Mouse (Mus musculus): ENCODE results near the gene Myzap. TPM values are rescaled to one million over a fixed set of nuclear protein-coding genes. Genes with fewer than 3 reads are reported as not detected.

Myzap gene
- polyA plus RNA-seq, 1 experiment, result 0.98 TPM

DNA sequence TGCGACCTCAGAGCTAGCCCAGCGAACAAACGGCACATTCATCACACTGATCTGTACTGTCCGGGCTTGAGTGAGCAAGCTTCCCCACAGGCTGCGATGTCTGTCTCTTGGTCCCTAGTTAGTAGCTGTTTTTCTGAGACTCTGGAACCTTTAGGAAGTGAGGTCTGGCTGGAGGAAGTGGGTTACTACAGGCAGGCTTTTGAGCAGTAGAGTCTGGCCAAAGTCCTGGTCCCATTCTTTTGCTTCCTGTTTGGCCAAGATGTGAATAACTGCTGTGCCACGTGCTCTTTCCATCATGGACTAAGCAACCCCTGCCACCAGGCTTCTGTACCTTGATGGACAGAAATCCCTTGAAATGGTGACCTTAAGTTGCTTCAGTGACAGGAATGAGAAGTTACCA is 4.7 kb upstream of the Myzap start:
- H3K27me3 ChIP-seq (ENCODE audit: control insufficient read depth, insufficient read depth, low read length), result no peaks in the 10 kb centered on the region; the same call in 1 of the 2 replicates
- DNase-seq, result no peak
- no peak for TF ChIP-seq CTCF (IDR thresholded peaks at IDR 0.05; ENCODE audit: borderline replicate concordance, insufficient read depth, low read depth, low read length)
- TF ChIP-seq POLR2A (IDR thresholded peaks at IDR 0.05; ENCODE audit: borderline replicate concordance, insufficient read depth, low read length), result no peak
- 87% methylated on average over 6 of the region's 6 CpGs for WGBS
- no peak overlapping the region for H3K27ac ChIP-seq (ENCODE audit: insufficient read depth, low read length)
- no peak overlapping the region for H3K4me3 ChIP-seq (replicated peaks; ENCODE audit: insufficient read depth, low read depth, low read length)
- no peaks in the 10 kb centered on the region for H3K4me1 ChIP-seq (ENCODE audit: control insufficient read depth, insufficient read depth, low read length)

DNA sequence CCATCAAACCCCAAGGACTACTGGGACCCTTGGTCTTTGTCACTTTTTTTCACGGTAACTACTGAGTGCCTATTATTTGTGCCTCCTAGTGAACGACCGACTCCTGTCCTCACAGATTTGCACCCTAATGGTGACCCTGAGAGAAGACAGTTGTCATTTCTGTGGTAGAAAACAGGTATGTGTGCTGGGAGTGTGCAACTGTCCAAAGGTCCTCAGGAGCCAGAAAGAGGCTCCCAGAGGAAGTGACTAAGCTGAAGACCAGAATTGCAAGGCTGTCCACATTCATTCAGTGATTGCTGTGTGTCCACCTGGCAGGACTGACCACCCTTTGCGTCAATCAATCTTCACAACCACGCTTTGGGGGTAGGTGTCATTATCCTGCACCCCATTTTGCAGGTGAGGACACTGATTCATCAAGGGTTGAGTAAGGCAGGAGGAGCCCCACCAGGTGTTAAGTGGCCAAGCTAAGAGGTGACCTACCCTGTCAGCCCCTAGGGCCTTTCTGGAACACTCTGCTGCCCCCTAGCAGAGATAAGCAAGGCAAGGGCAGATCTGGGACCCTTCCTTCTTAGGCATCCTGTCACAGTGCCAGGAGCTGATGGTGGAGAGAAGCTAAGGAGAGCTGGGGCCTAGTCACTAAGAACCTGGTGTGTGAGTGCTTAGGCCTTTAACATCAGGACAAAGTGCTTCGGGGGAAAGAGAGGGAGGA is 571 bp upstream of the Myzap start:
- TF ChIP-seq POLR2A (IDR thresholded peaks at IDR 0.05; ENCODE audit: borderline replicate concordance, insufficient read depth, low read length), result no peak
- no peak for TF ChIP-seq CTCF (IDR thresholded peaks at IDR 0.05; ENCODE audit: borderline replicate concordance, insufficient read depth, low read depth, low read length)
- 45% methylated on average over 6 of the region's 6 CpGs for WGBS
- H3K27ac ChIP-seq (ENCODE audit: insufficient read depth, low read length), result no peak overlapping the region
- H3K27me3 ChIP-seq (ENCODE audit: control insufficient read depth, insufficient read depth, low read length), result no peaks in the 10 kb centered on the region; the same call in 1 of the 2 replicates
- H3K4me3 ChIP-seq (replicated peaks; ENCODE audit: insufficient read depth, low read depth, low read length), result peak overlapping the region; percentile 31
- no peak for DNase-seq
- H3K4me1 ChIP-seq (ENCODE audit: control insufficient read depth, insufficient read depth, low read length), result no peaks in the 10 kb centered on the region

GRCm38 (mm10) chr9:71591106-71591505 is 1.1 kb downstream of the Myzap start:
- DNase-seq, result no peak
- Histone ChIP-seq H3K27ac (ENCODE audit: insufficient read depth, low read length) (no peak overlapping the region), H3K27me3 (ENCODE audit: control insufficient read depth, insufficient read depth, low read length) (no peaks in the 10 kb centered on the region; the same call in 1 of the 2 replicates), H3K4me1 (ENCODE audit: control insufficient read depth, insufficient read depth, low read length) (no peaks in the 10 kb centered on the region), H3K4me3 (replicated peaks; ENCODE audit: insufficient read depth, low read depth, low read length) (no peak overlapping the region)
- no peak for TF ChIP-seq CTCF (IDR thresholded peaks at IDR 0.05; ENCODE audit: borderline replicate concordance, insufficient read depth, low read depth, low read length)
- TF ChIP-seq POLR2A (IDR thresholded peaks at IDR 0.05; ENCODE audit: borderline replicate concordance, insufficient read depth, low read length), result no peak
- WGBS, result 81% methylated on average over 5 of the region's 5 CpGs

- TF ChIP-seq CTCF (IDR thresholded peaks at IDR 0.05; ENCODE audit: borderline replicate concordance, insufficient read depth, low read depth, low read length) (no peak), POLR2A (IDR thresholded peaks at IDR 0.05; ENCODE audit: borderline replicate concordance, insufficient read depth, low read length) (no peak)
- no peak overlapping the region for H3K27ac ChIP-seq (ENCODE audit: insufficient read depth, low read length)
- H3K4me3 ChIP-seq (replicated peaks; ENCODE audit: insufficient read depth, low read depth, low read length), result no peak overlapping the region
- 82% methylated on average over 7 of the region's 7 CpGs for WGBS
- DNase-seq, result no peak
- no peaks in the 10 kb centered on the region for H3K4me1 ChIP-seq (ENCODE audit: control insufficient read depth, insufficient read depth, low read length)
- H3K27me3 ChIP-seq (ENCODE audit: control insufficient read depth, insufficient read depth, low read length), result no peaks in the 10 kb centered on the region; the same call in 1 of the 2 replicates
Measured at GRCm38 (mm10) chr9:71589771-71590170, 2.4 kb downstream of the Myzap start.

GRCm38 (mm10) chr9:71588930-71589592 is 3.1 kb downstream of the Myzap start:
- no peak for TF ChIP-seq CTCF (IDR thresholded peaks at IDR 0.05; ENCODE audit: borderline replicate concordance, insufficient read depth, low read depth, low read length)
- no peak for TF ChIP-seq POLR2A (IDR thresholded peaks at IDR 0.05; ENCODE audit: borderline replicate concordance, insufficient read depth, low read length)
- 71% methylated on average over 2 of the region's 2 CpGs for WGBS
- Histone ChIP-seq H3K27me3 (ENCODE audit: control insufficient read depth, insufficient read depth, low read length) (no peaks in the 10 kb centered on the region; the same call in 1 of the 2 replicates), H3K4me3 (replicated peaks; ENCODE audit: insufficient read depth, low read depth, low read length) (no peak overlapping the region), H3K27ac (ENCODE audit: insufficient read depth, low read length) (no peak overlapping the region), H3K4me1 (ENCODE audit: control insufficient read depth, insufficient read depth, low read length) (no peaks in the 10 kb centered on the region)
- DNase-seq, result no peak

DNA sequence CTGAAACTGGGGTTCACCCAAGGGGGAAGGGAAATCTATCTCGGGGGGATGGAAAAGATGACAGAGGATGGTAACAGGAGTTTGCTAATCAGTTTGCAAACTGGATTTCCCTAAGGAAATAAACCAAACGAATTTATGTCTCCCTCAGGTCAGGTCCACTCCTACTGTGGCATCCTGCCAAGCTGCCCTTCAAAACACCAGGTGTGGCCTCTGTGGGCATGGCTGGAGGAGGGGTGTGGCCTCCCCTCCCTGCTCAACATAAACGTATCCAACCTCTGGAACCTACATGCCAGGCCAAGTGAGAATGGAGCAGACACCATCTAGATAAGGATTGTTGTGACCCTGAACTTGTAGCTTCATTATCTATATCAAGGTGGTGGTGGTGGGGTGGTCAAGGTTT is 5.8 kb downstream of the Myzap start:
- H3K4me1 ChIP-seq (ENCODE audit: control insufficient read depth, insufficient read depth, low read length), result no peaks in the 10 kb centered on the region
- no peak overlapping the region for H3K27ac ChIP-seq (ENCODE audit: insufficient read depth, low read length)
- H3K27me3 ChIP-seq (ENCODE audit: control insufficient read depth, insufficient read depth, low read length), result no peaks in the 10 kb centered on the region
- no peak for DNase-seq
- no peak for TF ChIP-seq POLR2A (IDR thresholded peaks at IDR 0.05; ENCODE audit: borderline replicate concordance, insufficient read depth, low read length)
- TF ChIP-seq CTCF (IDR thresholded peaks at IDR 0.05; ENCODE audit: borderline replicate concordance, insufficient read depth, low read depth, low read length), result no peak
- 43% methylated on average over 3 of the region's 3 CpGs for WGBS
- H3K4me3 ChIP-seq (replicated peaks; ENCODE audit: insufficient read depth, low read depth, low read length), result no peak overlapping the region

DNA sequence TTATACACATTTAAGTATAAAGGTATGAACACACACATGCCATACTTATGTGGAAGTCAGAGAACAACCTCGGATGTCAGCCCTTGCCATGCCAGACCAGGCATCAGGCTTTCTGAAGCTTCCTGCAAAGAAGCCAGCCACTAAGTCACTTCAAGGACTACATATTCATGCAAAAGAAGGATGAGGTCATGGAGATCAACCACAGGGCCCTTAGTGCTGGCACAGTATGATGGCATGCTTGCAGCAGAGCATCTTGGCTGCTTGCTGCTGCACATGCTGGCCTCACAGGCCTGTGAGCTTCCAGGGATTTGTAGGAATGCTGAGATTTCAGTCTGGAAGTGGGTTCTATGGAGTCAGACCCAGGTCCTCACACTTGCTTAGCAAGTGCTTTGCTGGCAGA is 9.4 kb downstream of the Myzap start:
- no peak for TF ChIP-seq POLR2A (IDR thresholded peaks at IDR 0.05; ENCODE audit: borderline replicate concordance, insufficient read depth, low read length)
- TF ChIP-seq CTCF (IDR thresholded peaks at IDR 0.05; ENCODE audit: borderline replicate concordance, insufficient read depth, low read depth, low read length), result no peak
- H3K4me1 ChIP-seq (ENCODE audit: control insufficient read depth, insufficient read depth, low read length), result no peaks in the 10 kb centered on the region
- DNase-seq, result no peak
- WGBS, result 75% methylated on average over 1 of the region's 1 CpGs
- H3K4me3 ChIP-seq (replicated peaks; ENCODE audit: insufficient read depth, low read depth, low read length), result no peak overlapping the region
- no peak overlapping the region for H3K27ac ChIP-seq (ENCODE audit: insufficient read depth, low read length)
- no peaks in the 10 kb centered on the region for H3K27me3 ChIP-seq (ENCODE audit: control insufficient read depth, insufficient read depth, low read length)

Data from cerebellum, adult 2 months (tissue).